Mouse (Mus musculus): ENCODE measurements at regions not wholly inside any gene's neighbourhood (a gene's known extent, or its start where the extent isn't known, plus 50 kb on each side); places are given as distances from the start of the nearest gene placed in this dataset.
"Not testable (repeated sequence)": the region's sequence is repeated elsewhere in the genome, so short reads cannot be mapped to it uniquely, and the experiment has no call there.

DNA sequence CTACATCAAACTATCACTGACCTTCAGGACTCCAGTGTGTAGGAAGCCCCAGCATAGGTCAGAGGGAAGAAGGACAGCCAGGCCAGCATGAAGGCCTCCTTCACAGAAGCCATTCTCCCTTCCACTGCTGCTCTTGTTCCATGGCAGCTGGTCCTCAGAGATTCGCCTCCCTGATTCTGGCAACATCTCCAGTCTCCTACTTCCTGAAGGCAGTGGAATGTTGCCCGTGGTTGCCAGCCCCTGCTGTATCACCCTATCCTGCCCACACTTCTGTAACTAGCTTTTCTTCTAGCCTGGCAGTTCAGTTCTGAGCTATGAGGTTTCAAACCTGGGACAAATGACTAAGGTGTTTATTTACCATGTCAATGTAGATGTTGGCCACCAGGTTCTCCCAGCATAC is 234.2 kb downstream of the Unc5cl start:
- no peaks in the 10 kb centered on the region for H3K27me3 ChIP-seq (ENCODE audit: control insufficient read depth, insufficient read depth, low read length)
- no peak overlapping the region for H3K4me2 ChIP-seq (replicated peaks; ENCODE audit: low read depth, low read length)
- no peaks in the 10 kb centered on the region for H3K9me3 ChIP-seq (ENCODE audit: control insufficient read depth, low read length)
- no peaks in the 10 kb centered on the region for H3K36me3 ChIP-seq (ENCODE audit: control insufficient read depth, insufficient read depth, low read length)
- no peaks in the 10 kb centered on the region for H3K4me1 ChIP-seq (replicated peaks; ENCODE audit: control insufficient read depth, insufficient read depth, low read length)
- H3K4me3 ChIP-seq (ENCODE audit: low read depth, low read length): no peak overlapping the region
- ATAC-seq (ENCODE audit: low FRiP score) (no peak), DNase-seq (ENCODE audit: low spot score) (no peak)
- no peak overlapping the region for H3K9ac ChIP-seq (ENCODE audit: low read depth, low read length)
- no peak overlapping the region for H3K27ac ChIP-seq (ENCODE audit: low read depth, low read length)
- 86% methylated on average over 2 of the region's 2 CpGs for WGBS

DNA sequence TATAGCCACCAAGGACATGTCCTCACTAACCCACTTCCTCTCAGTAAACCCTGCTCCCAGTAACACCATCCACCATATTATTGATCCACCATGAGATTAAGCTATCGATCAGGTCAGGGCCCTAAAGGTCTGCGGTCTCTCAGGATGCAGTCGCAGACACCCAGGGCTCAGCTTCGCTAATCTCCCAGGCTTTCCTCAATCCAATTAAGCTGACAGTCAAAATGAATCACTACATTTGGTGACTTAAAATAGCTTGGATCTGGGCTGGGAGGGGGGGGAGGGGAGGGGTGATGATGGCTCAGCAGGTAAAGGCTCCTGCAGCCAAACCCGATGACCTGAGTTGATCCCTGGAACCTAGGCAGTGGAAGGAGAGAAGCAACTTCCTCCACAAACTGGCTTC is 233.7 kb upstream of the Lrfn2 start:
- no peak overlapping the region for H3K4me3 ChIP-seq (ENCODE audit: low read depth, low read length)
- H3K9ac ChIP-seq (ENCODE audit: low read depth, low read length): no peak overlapping the region
- no peak for ATAC-seq (ENCODE audit: low FRiP score)
- no peak overlapping the region for H3K4me2 ChIP-seq (replicated peaks; ENCODE audit: low read depth, low read length)
- H3K27me3 ChIP-seq (ENCODE audit: control insufficient read depth, insufficient read depth, low read length): no peaks in the 10 kb centered on the region
- no peak overlapping the region for H3K27ac ChIP-seq (ENCODE audit: low read depth, low read length)
- DNase-seq (ENCODE audit: low spot score): no peak
- H3K4me1 ChIP-seq (replicated peaks; ENCODE audit: control insufficient read depth, insufficient read depth, low read length): no peaks in the 10 kb centered on the region
- no peaks in the 10 kb centered on the region for H3K9me3 ChIP-seq (ENCODE audit: control insufficient read depth, low read length)
- H3K36me3 ChIP-seq (ENCODE audit: control insufficient read depth, insufficient read depth, low read length): no peaks in the 10 kb centered on the region
- WGBS: 79% methylated on average over 5 of the region's 5 CpGs

DNA sequence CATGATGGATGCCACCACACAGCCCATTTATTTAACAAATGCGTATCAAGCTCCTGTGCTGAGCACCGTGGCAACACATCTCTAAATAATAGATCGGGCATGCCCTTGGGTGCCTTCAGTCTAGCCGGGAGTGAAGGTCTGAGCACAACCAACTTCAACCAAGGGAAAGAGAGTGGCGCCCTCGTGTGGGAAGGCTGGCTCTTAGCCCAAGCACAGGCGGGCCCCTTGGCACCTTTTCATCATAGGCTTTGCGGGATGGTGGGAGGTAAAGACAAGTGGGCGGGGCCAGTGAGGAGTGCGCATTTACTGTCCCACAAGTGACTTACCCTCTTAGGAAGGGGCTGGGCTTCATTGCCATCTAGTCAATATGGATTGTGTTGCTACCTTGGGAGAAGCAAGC is 231.6 kb upstream of the Lrfn2 start:
- Histone ChIP-seq H3K4me3 (ENCODE audit: low read depth, low read length) (no peak overlapping the region), H3K36me3 (ENCODE audit: control insufficient read depth, insufficient read depth, low read length) (no peaks in the 10 kb centered on the region), H3K9ac (ENCODE audit: low read depth, low read length) (no peak overlapping the region), H3K9me3 (ENCODE audit: control insufficient read depth, low read length) (no peaks in the 10 kb centered on the region), H3K27me3 (ENCODE audit: control insufficient read depth, insufficient read depth, low read length) (no peaks in the 10 kb centered on the region), H3K27ac (ENCODE audit: low read depth, low read length) (no peak overlapping the region), H3K4me2 (replicated peaks; ENCODE audit: low read depth, low read length) (no peak overlapping the region), H3K4me1 (replicated peaks; ENCODE audit: control insufficient read depth, insufficient read depth, low read length) (no peaks in the 10 kb centered on the region)
- 24% methylated on average over 10 of the region's 10 CpGs for WGBS
- DNase-seq (ENCODE audit: low spot score) (peak; percentile 33), ATAC-seq (ENCODE audit: low FRiP score) (no peak)

DNA sequence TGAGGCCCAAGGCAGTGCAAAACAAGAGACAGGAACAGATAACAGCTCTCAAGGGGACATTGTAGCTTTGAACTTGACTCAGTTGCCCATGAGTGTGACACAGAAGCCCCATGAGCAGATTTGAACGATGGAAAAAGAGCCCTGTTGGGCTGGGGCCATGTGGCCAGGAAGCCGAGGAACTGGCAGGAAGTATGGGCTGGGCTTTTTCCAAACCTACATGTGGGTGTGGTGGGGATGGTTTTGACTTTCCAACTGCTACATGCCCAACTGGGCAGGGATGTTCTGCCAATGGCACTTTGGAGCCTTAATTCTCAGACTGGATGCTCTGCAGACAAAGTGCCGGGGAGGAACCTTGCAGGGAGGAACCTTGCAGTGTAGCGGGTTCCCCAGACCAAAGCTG is 211.7 kb upstream of the Lrfn2 start:
- WGBS: 90% methylated on average over 4 of the region's 4 CpGs
- no peaks in the 10 kb centered on the region for H3K36me3 ChIP-seq (ENCODE audit: control insufficient read depth, insufficient read depth, low read length)

DNA sequence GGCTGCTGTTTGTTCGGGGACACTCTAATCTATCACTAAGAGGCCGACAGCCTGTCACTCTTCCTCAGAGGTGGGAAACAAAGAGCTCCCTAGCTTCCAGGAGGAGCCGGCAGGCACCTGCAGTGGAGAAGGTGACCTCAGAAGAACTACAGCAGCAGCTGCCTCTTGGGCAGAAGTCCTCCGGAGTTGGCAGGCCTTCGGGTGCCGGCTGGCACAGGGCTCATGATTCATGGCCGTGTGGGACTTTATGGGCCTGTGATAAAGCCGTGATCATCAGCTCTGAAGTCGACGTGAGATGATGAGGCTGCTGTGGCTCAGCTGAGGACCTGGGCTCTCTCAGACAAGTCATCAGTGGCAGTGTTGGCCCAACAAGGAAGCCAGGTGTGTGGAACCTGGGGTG is 208.9 kb upstream of the Lrfn2 start:
- Histone ChIP-seq H3K9ac (ENCODE audit: low read depth, low read length) (no peak overlapping the region), H3K9me3 (ENCODE audit: control insufficient read depth, low read length) (no peaks in the 10 kb centered on the region)

More for the DNA sequence above, 211.7 kb upstream of the Lrfn2 start:
- Histone ChIP-seq H3K4me3 (ENCODE audit: low read depth, low read length) (no peak overlapping the region), H3K27me3 (ENCODE audit: control insufficient read depth, insufficient read depth, low read length) (no peaks in the 10 kb centered on the region), H3K4me2 (replicated peaks; ENCODE audit: low read depth, low read length) (no peak overlapping the region), H3K9me3 (ENCODE audit: control insufficient read depth, low read length) (no peaks in the 10 kb centered on the region), H3K4me1 (replicated peaks; ENCODE audit: control insufficient read depth, insufficient read depth, low read length) (no peaks in the 10 kb centered on the region), H3K9ac (ENCODE audit: low read depth, low read length) (no peak overlapping the region), H3K27ac (ENCODE audit: low read depth, low read length) (no peak overlapping the region)
- no peak for DNase-seq (ENCODE audit: low spot score)
- no peak for ATAC-seq (ENCODE audit: low FRiP score)

DNA sequence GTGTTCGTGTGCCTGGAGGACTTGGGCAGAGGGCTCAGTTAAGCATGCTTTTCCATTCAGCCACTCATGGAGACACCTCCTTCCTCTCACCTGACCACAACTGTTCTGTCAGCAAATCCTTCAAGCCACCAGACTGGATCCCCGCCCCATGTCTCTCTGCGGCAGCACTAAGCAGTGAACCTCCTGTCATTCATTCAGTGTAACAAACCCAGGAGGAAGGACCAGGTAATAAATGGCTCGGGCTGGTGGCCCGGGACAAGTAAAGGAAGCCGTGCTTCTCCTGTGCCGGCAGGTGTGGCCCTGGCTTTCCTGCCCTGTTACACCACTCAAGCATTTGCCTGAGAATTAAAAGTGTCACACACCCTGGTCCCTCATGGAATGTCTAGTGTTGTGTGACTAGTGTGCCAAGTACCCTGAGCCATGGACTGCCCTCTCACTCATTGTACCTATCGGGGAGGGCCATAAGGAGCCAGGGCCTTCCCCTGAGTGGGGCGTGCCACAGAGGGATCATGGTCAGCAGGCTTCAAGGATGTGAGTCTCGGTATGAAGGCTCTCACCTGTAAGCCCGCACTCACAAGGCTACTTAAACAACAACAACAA is 207.6 kb upstream of the Lrfn2 start:
- H3K4me1 ChIP-seq (replicated peaks; ENCODE audit: control insufficient read depth, insufficient read depth, low read length): no peaks in the 10 kb centered on the region
- H3K4me2 ChIP-seq (replicated peaks; ENCODE audit: low read depth, low read length): no peak overlapping the region
- 92% methylated on average over 11 of the region's 11 CpGs for WGBS
- no peak for DNase-seq (ENCODE audit: low spot score)
- no peaks in the 10 kb centered on the region for H3K27me3 ChIP-seq (ENCODE audit: control insufficient read depth, insufficient read depth, low read length)
- no peak for ATAC-seq (ENCODE audit: low FRiP score)
- no peaks in the 10 kb centered on the region for H3K36me3 ChIP-seq (ENCODE audit: control insufficient read depth, insufficient read depth, low read length)
- no peaks in the 10 kb centered on the region for H3K9me3 ChIP-seq (ENCODE audit: control insufficient read depth, low read length)
- H3K4me3 ChIP-seq (ENCODE audit: low read depth, low read length): no peak overlapping the region
- H3K27ac ChIP-seq (ENCODE audit: low read depth, low read length): no peak overlapping the region
- H3K9ac ChIP-seq (ENCODE audit: low read depth, low read length): no peak overlapping the region

More for the DNA sequence above, 208.9 kb upstream of the Lrfn2 start:
- H3K4me3 ChIP-seq (ENCODE audit: low read depth, low read length): no peak overlapping the region
- H3K4me1 ChIP-seq (replicated peaks; ENCODE audit: control insufficient read depth, insufficient read depth, low read length): no peaks in the 10 kb centered on the region
- H3K36me3 ChIP-seq (ENCODE audit: control insufficient read depth, insufficient read depth, low read length): no peaks in the 10 kb centered on the region
- ATAC-seq (ENCODE audit: low FRiP score) (no peak), DNase-seq (ENCODE audit: low spot score) (no peak)
- no peak overlapping the region for H3K4me2 ChIP-seq (replicated peaks; ENCODE audit: low read depth, low read length)
- WGBS: 82% methylated on average over 10 of the region's 10 CpGs
- H3K27me3 ChIP-seq (ENCODE audit: control insufficient read depth, insufficient read depth, low read length): no peaks in the 10 kb centered on the region
- no peak overlapping the region for H3K27ac ChIP-seq (ENCODE audit: low read depth, low read length)

DNA sequence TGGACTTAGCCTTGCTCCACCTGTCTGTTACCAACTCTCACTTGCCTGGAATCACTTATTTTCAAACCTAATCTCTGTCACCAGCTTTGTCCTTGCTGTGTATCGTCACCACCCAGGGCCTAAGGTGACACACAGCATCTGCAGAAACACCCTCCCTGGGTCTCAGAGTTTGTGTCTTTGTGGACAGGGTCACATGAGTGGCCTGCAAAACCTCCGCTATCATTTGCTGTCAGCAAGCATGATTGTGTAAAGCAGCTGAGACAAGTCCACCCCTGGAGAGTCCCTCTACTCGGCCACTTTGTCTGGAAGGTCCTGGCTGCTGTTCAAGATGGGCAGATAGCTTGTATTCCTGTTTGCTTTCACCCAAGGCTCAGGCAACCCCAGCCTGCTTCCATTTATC is 205.7 kb upstream of the Lrfn2 start:
- H3K27ac ChIP-seq (ENCODE audit: low read depth, low read length): no peak overlapping the region
- ATAC-seq (ENCODE audit: low FRiP score): no peak
- WGBS: 70% methylated on average over 3 of the region's 3 CpGs
- H3K4me2 ChIP-seq (replicated peaks; ENCODE audit: low read depth, low read length): no peak overlapping the region
- H3K9ac ChIP-seq (ENCODE audit: low read depth, low read length): no peak overlapping the region
- H3K4me1 ChIP-seq (replicated peaks; ENCODE audit: control insufficient read depth, insufficient read depth, low read length): no peaks in the 10 kb centered on the region
- no peak overlapping the region for H3K4me3 ChIP-seq (ENCODE audit: low read depth, low read length)
- no peaks in the 10 kb centered on the region for H3K27me3 ChIP-seq (ENCODE audit: control insufficient read depth, insufficient read depth, low read length)
- no peaks in the 10 kb centered on the region for H3K9me3 ChIP-seq (ENCODE audit: control insufficient read depth, low read length)
- no peak for DNase-seq (ENCODE audit: low spot score)
- H3K36me3 ChIP-seq (ENCODE audit: control insufficient read depth, insufficient read depth, low read length): no peaks in the 10 kb centered on the region

DNA sequence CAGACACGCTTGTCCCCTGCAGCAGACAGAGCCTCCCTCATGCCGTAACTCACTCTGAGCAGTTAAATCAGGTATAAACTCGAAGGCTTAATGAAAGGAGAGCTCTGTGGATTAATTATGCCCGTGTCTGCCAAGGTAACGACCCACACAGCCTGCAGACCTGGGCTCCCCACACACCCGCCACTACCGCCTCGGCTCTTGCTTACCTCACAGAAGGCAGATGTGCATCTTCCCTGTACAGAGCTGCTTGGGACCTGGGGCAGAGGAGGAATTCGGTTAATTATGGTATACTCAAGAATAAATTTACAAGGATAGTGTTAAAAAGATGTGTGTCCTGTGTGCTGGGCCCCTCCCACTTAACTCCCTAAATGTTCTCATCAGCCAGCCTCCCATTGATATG is 198.4 kb upstream of the Lrfn2 start:
- Histone ChIP-seq H3K36me3 (ENCODE audit: control insufficient read depth, insufficient read depth, low read length) (no peaks in the 10 kb centered on the region), H3K4me1 (replicated peaks; ENCODE audit: control insufficient read depth, insufficient read depth, low read length) (no peaks in the 10 kb centered on the region), H3K4me3 (ENCODE audit: low read depth, low read length) (no peak overlapping the region), H3K27ac (ENCODE audit: low read depth, low read length) (no peak overlapping the region), H3K4me2 (replicated peaks; ENCODE audit: low read depth, low read length) (no peak overlapping the region), H3K9ac (ENCODE audit: low read depth, low read length) (no peak overlapping the region), H3K9me3 (ENCODE audit: control insufficient read depth, low read length) (no peaks in the 10 kb centered on the region), H3K27me3 (ENCODE audit: control insufficient read depth, insufficient read depth, low read length) (no peaks in the 10 kb centered on the region)
- no peak for DNase-seq (ENCODE audit: low spot score)
- 88% methylated on average over 9 of the region's 9 CpGs for WGBS
- ATAC-seq (ENCODE audit: low FRiP score): no peak

DNA sequence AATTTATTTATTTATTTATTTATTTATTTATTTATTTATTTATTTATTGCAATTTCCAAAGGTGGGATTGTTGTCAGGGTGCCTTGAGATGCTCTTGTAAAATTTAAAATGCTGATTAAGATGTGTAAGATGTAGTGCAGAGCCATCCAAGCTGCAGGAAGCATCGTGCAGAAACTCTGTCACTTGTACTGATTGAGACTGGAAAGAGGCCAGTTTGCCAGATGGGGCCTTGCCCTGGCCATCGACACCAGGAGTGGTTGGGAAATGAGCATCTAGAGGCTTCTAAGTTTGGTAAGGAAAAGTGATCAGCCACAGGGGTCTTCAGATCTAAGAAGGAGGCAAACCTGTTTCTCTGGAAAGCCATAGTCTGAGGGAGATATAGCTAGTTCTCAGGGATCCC is 195.0 kb upstream of the Lrfn2 start:
- not testable (repeated sequence) for H3K4me1 ChIP-seq (replicated peaks; ENCODE audit: control insufficient read depth, insufficient read depth, low read length); H3K27me3 ChIP-seq (ENCODE audit: control insufficient read depth, insufficient read depth, low read length); H3K36me3 ChIP-seq (ENCODE audit: control insufficient read depth, insufficient read depth, low read length); H3K4me3 ChIP-seq (ENCODE audit: low read depth, low read length); H3K9me3 ChIP-seq (ENCODE audit: control insufficient read depth, low read length); H3K9ac ChIP-seq (ENCODE audit: low read depth, low read length); DNase-seq (ENCODE audit: low spot score); H3K27ac ChIP-seq (ENCODE audit: low read depth, low read length); ATAC-seq (ENCODE audit: low FRiP score); H3K4me2 ChIP-seq (replicated peaks; ENCODE audit: low read depth, low read length)
- 96% methylated on average over 2 of the region's 2 CpGs for WGBS

All from hindbrain, embryonic 11.5 days (tissue).